Mouse (Mus musculus) bone marrow macrophage, adult 2 months (primary cell): ENCODE measurements around the gene Dph2.

Experiments
- CTCF ChIP-seq: IDR thresholded peaks from 2 replicates; pipeline ENCODE4 v1.5.1; 2012; ENCODE audit warnings: low read depth, mild to moderate bottlenecking, low read length, moderate library complexity
- POLR2A ChIP-seq: IDR thresholded peaks from 2 replicates; pipeline ENCODE4 v1.6.1; 2012; ENCODE audit warnings: mild to moderate bottlenecking, low read depth, low read length, borderline replicate concordance

DNA sequence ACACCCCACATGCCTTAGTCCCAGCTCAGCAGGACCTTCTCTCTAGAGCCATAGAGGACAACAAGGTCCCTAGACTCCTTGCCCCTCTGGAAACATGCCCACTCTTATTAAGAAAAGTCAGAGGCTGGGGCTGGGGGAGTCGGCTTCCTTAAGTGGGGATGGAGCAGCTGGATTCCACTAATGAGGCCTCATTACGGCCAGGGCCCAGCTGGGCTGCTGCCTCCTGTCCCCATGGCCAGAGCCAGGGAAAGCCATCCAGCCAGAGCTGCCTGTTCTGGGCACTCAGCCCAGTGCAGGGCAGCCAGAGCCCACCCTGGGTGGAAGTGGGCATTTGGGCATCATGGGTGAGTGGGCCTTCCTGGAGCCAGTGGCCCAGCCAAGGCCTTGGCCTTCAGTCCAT is 44.8 kb downstream of the Dph2 start:
- TF ChIP-seq POLR2A, result no peak
- TF ChIP-seq CTCF, result no peak
